Mouse (Mus musculus): ENCODE measurements around the gene Fzr1. TPM values are rescaled to one million over a fixed set of nuclear protein-coding genes. Genes with fewer than 3 reads are reported as not detected.

The Fzr1 gene
- total RNA-seq (2021) = 10 to 100 TPM; 37.8 to 49.0 TPM
- long read RNA-seq, experiment 1, transcript Fzr1-205 (14 exons, 3,057 nt) = major isoform, 72 of 99 reads
- long read RNA-seq, experiment 1, partial matches to known transcripts = 14 of 99 reads
- long read RNA-seq, experiment 1, other reads (novel, unspliced or antisense) = 13 of 99 reads
- long read RNA-seq, experiment 2, transcript Fzr1-205 (14 exons, 3,057 nt) = major isoform, 24 of 32 reads
- long read RNA-seq, experiment 2, partial matches to known transcripts = 1 of 32 reads
- long read RNA-seq, experiment 2, other reads (novel, unspliced or antisense) = 7 of 32 reads

GRCm38 (mm10) chr10:81377793-81378552, at the start of gene Fzr1:
Gene Fzr1 (minus strand): TSS chr10:81378516.
- peak in 1 of 2 experiments; percentile 57 for DNase-seq

DNA sequence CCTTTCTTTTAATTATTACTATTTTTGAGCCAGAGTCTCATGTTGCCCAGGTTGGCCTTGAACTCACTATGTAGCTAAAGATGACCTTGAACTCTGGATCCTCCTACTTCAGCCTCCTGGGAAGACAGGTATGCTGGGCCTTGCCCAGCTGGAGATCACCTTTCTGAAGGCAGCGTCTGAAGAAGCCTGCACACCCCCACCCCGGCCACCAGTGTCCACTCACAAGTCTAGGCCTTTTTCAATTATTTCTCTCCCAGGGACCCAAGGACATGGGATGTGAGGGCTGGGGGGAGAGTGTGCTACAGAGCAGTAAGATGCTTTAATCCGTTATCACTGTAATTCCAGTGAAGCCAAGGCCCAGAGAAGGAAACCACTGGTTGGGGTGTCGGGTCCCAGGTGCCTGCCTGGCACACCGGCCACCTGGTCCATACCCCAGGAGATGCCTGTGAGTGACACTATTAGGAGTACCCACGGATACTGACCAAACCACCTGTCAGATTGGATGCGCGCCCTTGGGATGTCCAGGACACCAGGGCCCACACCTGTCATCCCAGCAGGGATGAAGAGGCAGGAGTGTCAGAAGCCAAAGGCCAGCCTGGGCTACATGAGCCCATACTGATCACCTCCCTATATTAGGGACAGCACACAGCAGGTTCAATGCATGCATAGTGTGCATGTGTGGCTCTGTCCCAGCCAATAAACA, 49.6 kb upstream of the Fzr1 start:
- DNase-seq = peak in 1 of 2 experiments; percentile 0

DNA sequence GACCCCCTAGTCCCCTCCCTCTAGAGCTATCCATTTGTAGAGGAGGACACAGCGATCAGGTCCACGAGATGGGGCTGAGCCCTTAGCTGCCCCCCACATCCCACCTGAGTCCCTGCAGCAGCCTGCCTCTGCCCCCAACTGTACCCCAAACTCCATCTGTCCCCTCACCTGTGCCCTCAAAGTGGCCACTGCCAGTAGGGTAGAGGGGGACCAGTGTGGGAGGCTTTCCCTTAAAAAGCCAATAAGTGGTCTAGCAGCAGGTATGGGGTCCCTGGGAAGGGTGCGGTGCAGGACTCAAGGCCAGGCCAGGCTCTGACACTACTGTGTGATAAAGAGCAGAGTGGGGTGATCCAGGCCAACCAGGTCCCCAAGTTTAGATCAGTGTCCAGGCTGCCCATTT, 49.0 kb upstream of the Fzr1 start:
- DNase-seq = no peak

DNA sequence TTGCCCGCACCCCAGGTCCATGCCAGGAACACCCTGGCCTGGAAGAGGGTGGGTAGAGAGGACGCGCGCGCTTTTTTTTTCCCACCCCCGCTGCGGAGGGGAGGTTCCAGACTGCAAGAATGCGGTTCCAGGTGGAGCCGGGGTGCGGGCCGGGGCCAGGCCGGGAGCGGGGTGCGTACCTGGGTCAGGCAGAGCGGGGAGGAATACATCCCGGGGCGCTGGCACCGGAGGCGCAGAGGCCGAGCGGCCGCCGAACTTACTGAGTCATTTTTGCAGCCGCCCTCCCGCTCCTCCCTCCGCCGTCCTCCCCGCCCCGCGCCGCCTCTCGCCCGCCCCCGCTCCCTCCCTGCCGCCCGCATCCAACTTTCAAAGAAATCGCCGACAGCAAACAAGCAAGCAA, 48.6 kb upstream of the Fzr1 start:
- DNase-seq = peak; percentile 89 to 92

DNA sequence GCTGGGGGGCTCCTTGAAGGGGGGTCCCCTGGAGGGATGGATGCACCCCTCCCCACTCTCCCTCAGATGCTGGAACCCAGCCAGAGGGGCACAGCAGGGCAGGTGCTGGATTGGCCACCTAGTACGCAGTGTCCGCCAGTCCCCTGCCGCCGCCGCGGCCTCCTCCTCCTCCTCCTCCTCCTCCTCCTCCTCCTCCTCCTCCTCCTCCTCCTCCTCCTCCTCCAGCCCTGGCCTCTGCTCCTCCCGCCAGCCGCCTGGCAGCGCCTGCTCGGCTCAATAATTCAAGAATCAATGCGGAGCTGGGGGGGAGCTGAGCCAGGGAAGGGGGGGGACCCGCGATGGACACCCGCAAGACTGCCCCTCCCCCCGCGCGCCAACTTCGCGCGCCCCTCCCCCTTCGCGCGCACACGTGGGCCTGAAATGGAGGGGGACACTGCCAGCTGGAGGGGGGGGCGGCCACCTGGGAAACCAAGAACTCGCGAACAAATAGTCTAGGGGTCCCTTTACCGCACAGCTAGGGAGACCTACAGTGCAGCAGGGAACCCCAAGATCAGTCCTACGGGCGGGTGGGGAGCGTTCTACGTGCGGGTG, 47.9 kb upstream of the Fzr1 start:
- DNase-seq = peak; percentile 33 to 66

GRCm38 (mm10) chr10:81425236-81425850, 47.0 kb upstream of the Fzr1 start:
- DNase-seq = peak; percentile 68 to 80

GRCm38 (mm10) chr10:81424246-81425051, 46.1 kb upstream of the Fzr1 start:
- DNase-seq = peak; percentile 76 to 87

- DNase-seq = peak; percentile 1 to 8
Measured at GRCm38 (mm10) chr10:81423476-81424245, 45.3 kb upstream of the Fzr1 start.

GRCm38 (mm10) chr10:81422661-81423217, 44.4 kb upstream of the Fzr1 start:
- DNase-seq = peak in 1 of 2 experiments; percentile 0

GRCm38 (mm10) chr10:81422191-81422590, 43.9 kb upstream of the Fzr1 start:
- DNase-seq = peak; percentile 7 to 15

- peak; percentile 69 for DNase-seq
Measured at GRCm38 (mm10) chr10:81421797-81422100, 43.4 kb upstream of the Fzr1 start.

DNA sequence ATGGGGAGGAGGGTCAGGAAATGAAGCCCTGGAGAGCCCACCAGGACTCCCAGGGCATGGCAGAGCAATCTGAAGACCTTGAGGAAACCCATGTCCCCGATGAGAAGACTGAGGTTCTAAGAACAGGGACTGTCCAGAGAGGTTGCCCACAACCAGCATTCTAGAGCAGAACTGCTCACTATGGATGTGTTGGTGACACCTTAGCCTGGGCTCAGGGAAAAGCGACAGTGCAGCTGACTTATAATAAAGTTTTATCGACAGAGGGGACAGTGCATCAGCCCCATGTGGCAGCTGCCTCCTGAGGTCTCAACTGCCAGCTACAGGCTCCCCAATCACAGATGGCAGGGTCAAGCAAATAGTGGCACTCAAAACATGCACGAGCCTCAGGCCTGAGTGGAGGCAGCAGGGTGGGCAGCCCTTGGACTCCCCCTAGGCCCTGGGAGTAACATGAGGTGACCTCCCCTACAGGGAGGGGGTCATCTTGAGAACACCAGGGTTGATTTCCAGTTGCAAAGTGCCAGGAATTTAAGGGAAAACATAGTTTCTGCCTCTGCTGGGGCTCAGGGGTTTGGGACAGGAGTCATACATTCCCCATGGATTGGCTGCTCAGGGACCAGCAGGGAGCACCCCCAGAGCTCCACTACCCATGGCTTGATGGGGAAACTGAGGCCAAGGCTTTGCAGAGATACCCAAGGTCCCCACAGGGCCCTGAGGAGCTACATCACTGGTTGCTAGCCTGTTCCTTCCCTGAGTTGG, 42.9 kb upstream of the Fzr1 start:
- peak; percentile 3 to 8 for DNase-seq

DNA sequence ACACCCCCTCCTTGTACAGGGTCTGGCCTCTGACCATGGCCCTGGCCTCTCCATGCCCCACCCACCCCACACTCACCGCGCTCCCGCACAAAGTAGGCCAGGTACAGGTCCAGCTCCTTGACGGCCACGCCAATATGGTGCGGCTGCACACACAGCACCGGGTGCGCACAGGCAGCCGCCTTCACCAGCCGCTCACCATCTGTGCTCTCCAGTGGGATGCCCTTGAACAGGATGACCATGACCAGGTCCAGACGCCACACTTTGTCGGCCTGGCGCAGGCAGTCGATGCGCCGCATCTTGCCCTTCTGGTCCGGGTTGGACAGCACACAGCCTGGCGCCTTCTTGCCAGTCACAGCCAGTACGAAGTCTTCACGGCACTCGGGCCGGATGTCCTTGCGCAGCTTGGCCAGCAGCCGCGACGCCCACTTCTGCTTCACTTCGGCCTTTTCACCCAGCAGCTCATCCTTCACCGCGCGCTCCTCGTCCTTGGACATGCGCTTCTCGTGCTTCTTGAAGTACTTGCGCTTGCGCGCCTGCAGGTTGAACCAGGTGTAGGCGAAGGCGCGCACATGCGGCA, 42.0 kb upstream of the Fzr1 start:
- peak; percentile 77 to 81 for DNase-seq

GRCm38 (mm10) chr10:81419111-81419928, 41.0 kb upstream of the Fzr1 start:
- peak; percentile 34 to 46 for DNase-seq

- peak; percentile 0 to 8 for DNase-seq
Measured at GRCm38 (mm10) chr10:81418216-81419070, 40.1 kb upstream of the Fzr1 start.

- DNase-seq = peak; percentile 4 to 9
Measured at GRCm38 (mm10) chr10:81417227-81418215, 39.2 kb upstream of the Fzr1 start.
